Mouse (Mus musculus): ENCODE data around the gene Ubap1l.

- TF ChIP-seq CTCF (IDR thresholded peaks at IDR 0.05; ENCODE audit: borderline replicate concordance, extremely low read depth, insufficient read depth, insufficient read length) (no peak), POLR2A (IDR thresholded peaks at IDR 0.05; ENCODE audit: borderline replicate concordance, extremely low read depth, insufficient read depth, insufficient read length, poor library complexity, severe bottlenecking) (no peak)
These were observed 48.0 kb upstream of the Ubap1l start for GRCm38 (mm10) chr9:65312669-65313357.

Data from brain, embryonic 14.5 days (tissue).